In genomic region chr19:11395769-11396168, GRCm38 (mm10) we compare ENCODE assay signal across 34 mouse cellular contexts. TPM values are rescaled to one million over a fixed set of nuclear protein-coding genes. Genes with fewer than 3 reads are reported as not detected.
"Had no signal": no experiment of that assay in that cellular context is flagged by ENCODE, and none has a peak within 500 bp of the region (broad histone marks: within the 10 kb centered on the region; RNA-seq: fewer than 3 reads in every experiment).

No protein-coding gene starts in this region.

- H3K27me3 ChIP-seq: heart, embryonic 12.5 days; hindbrain, embryonic 12.5 days; intestine, embryonic 15.5 days; limb, embryonic 12.5 days had no signal

- H3K4me2 ChIP-seq: heart, embryonic 12.5 days; hindbrain, embryonic 12.5 days; hindbrain, embryonic 14.5 days; intestine, embryonic 15.5 days; limb, embryonic 12.5 days; liver, embryonic 11.5 days had no signal

- DNase-seq: gastrocnemius, adult 2 months; gastrocnemius, postnatal 10 days; gastrocnemius, postnatal 25 days; heart, adult 18-20 months; heart, postnatal 10 days; heart, postnatal 4 days; kidney, adult 18-20 months; kidney, adult 8-10 months; kidney, postnatal 10 days; kidney, postnatal 25 days; kidney, postnatal 4 days; liver had no signal

- H3K36me3 ChIP-seq: heart, embryonic 10.5 days; heart, embryonic 12.5 days; hindbrain, embryonic 10.5 days; hindbrain, embryonic 12.5 days; intestine, embryonic 15.5 days; limb, embryonic 10.5 days; limb, embryonic 12.5 days had no signal

- H3K9ac ChIP-seq: heart, embryonic 12.5 days; hindbrain, embryonic 12.5 days; hindbrain, embryonic 14.5 days; intestine, embryonic 15.5 days; limb, embryonic 12.5 days had no signal

- H3K4me1 ChIP-seq: heart, embryonic 10.5 days; heart, embryonic 12.5 days; hindbrain, embryonic 10.5 days; hindbrain, embryonic 12.5 days; intestine, embryonic 15.5 days; limb, embryonic 10.5 days; limb, embryonic 12.5 days had no signal

- ATAC-seq: hindbrain, embryonic 16.5 days; intestine, embryonic 15.5 days; intestine, postnatal 0 days had no signal

- H3K9me3 ChIP-seq: heart, embryonic 10.5 days; heart, embryonic 12.5 days; hindbrain, embryonic 10.5 days; hindbrain, embryonic 12.5 days; intestine, embryonic 15.5 days; limb, embryonic 10.5 days; limb, embryonic 12.5 days had no signal

- H3K27ac ChIP-seq: gastrocnemius, adult 2 months; heart, embryonic 10.5 days; hindbrain, embryonic 10.5 days; hindbrain, embryonic 12.5 days; hindbrain, embryonic 14.5 days; intestine, embryonic 15.5 days; layer of hippocampus, adult 2 months; left cerebral cortex, adult 2 months; limb, embryonic 10.5 days; limb, embryonic 12.5 days had no signal

- H3K4me3 ChIP-seq: gastrocnemius, adult 2 months; heart, embryonic 10.5 days; heart, embryonic 12.5 days; hindbrain, embryonic 10.5 days; hindbrain, embryonic 12.5 days; intestine, embryonic 15.5 days; layer of hippocampus, adult 2 months; left cerebral cortex, adult 2 months; limb, embryonic 10.5 days; limb, embryonic 12.5 days had no signal

RNA-seq across cellular contexts. Expression of gene Ms4a4c, which starts 8.8 kb away (rescaled TPM):
- total RNA-seq: gastrocnemius, adult 2 months; gastrocnemius, postnatal 10 days; gastrocnemius, postnatal 25 days; gastrocnemius, postnatal 4 days; heart, postnatal 10 days; heart, postnatal 25 days; heart, postnatal 4 days; layer of hippocampus, adult 2 months; layer of hippocampus, postnatal 10 days; layer of hippocampus, postnatal 25 days; left cerebral cortex, postnatal 10 days; left cerebral cortex, postnatal 25 days had no signal
- polyA plus RNA-seq: heart, embryonic 10.5 days; heart, embryonic 12.5 days; hindbrain, embryonic 12.5 days; limb, embryonic 12.5 days had no signal

RNA-seq across cellular contexts. Expression of gene Ms4a4a, which starts 20.4 kb away (rescaled TPM):
- total RNA-seq: granulocyte monocyte progenitor cell, adult 5-6 weeks had no signal

RNA-seq across cellular contexts. Expression of gene Ms4a4b, which starts 47.6 kb away (rescaled TPM):
- total RNA-seq: gastrocnemius, adult 2 months; gastrocnemius, postnatal 10 days; layer of hippocampus, adult 2 months; layer of hippocampus, postnatal 10 days; layer of hippocampus, postnatal 25 days; left cerebral cortex, postnatal 10 days had no signal
- polyA plus RNA-seq: heart, embryonic 10.5 days; heart, embryonic 12.5 days; heart, embryonic 14.5 days; hindbrain, embryonic 10.5 days; hindbrain, embryonic 12.5 days; hindbrain, embryonic 14.5 days; hindbrain, embryonic 16.5 days; kidney, embryonic 14.5 days; limb, embryonic 10.5 days; limb, embryonic 12.5 days; liver, embryonic 11.5 days had no signal

RNA-seq across cellular contexts. Expression of gene Ms4a7, which starts 59.8 kb away (rescaled TPM):
- total RNA-seq: granulocyte monocyte progenitor cell, adult 5-6 weeks; layer of hippocampus, postnatal 10 days; layer of hippocampus, postnatal 25 days had no signal
- polyA plus RNA-seq: heart, embryonic 10.5 days had no signal
